Mouse (Mus musculus): ENCODE measurements around the gene Appbp2.

Appbp2 gene

GRCm38 (mm10) chr11:85234990-85235841, at the start of gene Appbp2:
Gene Appbp2, minus strand, starts transcription at chr11:85235130.
- peak; percentile 94 for DNase-seq (ENCODE audit: low spot score)

DNA sequence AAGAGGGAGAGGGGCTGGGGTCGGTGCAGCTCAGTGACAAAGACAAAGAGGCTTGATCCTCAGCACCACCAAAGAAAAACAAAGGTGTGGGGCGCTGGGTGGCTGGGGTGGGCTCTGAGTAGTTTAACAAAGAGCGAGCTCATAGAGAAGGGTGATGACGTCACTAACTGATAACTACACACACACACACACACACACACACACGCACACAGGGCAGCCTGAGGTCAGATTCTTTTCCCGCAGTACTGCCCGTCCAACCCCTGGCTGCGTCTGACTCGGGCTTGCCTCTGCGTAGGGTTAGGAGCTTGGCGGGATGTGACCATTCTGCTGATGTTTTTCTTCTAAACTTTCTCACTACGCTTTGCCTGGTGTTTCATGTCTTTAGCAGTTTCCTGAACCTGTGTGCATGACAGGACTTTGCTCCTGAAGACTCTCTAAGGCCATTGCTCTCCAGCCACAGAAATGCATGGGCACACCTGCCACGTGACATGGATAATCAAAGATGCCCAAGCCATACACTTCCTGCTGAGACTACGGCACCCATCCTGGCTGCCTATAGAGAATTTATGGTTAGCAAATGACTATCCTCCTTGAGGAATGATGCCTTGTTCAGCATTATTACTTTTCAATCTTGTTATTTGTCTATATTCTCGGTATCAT, 46.4 kb upstream of the Appbp2 start:
- DNase-seq (ENCODE audit: low spot score), result no peak

DNA sequence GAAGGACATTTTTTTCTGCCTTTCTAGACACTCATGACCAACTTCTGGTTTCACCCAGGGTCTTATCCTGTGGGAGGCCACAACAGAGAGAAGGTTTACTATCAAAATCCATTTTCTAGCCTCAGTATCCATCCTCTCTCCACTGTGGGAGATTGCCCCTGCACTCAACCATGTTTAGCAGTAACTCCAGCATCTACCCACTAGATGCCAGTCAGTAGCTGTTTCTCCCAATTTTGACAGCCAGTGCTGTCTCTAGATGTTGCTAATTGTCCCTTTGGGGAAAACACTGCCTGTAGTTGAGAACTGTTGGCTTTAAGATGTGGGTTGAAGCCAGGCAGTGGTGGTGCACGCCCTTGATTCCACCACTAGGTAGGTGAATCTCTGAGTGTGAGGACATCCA, 43.2 kb upstream of the Appbp2 start:
- no peak for DNase-seq (ENCODE audit: low spot score)

- no peak for DNase-seq (ENCODE audit: low spot score)
Observed at GRCm38 (mm10) chr11:85277609-85278008, 42.7 kb upstream of the Appbp2 start.

DNA sequence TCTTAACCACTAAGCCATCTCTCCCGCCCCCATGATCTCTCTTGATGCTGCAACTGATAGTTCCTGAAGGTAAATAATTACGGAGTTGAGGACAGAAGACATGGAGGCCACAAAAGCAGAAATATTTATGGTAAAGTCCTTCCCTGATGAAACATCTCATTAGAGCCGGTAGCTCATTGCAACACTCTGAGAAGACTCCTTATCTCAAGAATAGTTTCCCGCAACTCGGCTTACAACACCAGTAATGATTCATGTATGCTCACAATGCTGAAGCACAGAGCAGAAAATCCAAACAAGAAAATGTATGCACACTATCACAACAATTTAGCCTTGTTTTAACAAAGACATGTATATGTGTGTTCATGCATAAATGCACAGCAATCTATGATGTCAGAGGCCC, 40.2 kb upstream of the Appbp2 start:
- no peak for DNase-seq (ENCODE audit: low spot score)

DNA sequence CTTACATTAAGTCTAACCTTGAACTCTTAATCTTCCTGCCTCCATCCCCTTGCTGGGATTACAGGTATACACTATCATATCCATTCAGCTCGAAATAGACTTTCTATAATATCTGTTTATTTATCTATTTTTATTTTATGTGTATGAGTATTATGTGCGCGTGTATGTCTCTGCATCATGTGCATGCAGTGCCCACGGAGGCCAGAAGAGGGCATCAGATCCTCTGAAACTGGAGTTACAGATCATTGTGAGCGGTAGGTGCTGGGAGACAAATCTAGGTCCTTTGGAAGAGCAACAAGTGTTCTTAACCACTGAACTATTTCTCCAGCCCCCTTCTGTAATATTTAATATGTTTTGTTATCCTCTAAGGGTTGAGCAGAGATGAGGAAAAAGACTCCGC, 38.4 kb upstream of the Appbp2 start:
- DNase-seq (ENCODE audit: low spot score), result peak; percentile 5

GRCm38 (mm10) chr11:85270631-85271030, 35.7 kb upstream of the Appbp2 start:
- peak; percentile 60 for DNase-seq (ENCODE audit: low spot score)

GRCm38 (mm10) chr11:85267393-85267792, 32.5 kb upstream of the Appbp2 start:
- no peak for DNase-seq (ENCODE audit: low spot score)

- DNase-seq (ENCODE audit: low spot score), result peak; percentile 7
Observed at GRCm38 (mm10) chr11:85264635-85265034, 29.7 kb upstream of the Appbp2 start.

DNA sequence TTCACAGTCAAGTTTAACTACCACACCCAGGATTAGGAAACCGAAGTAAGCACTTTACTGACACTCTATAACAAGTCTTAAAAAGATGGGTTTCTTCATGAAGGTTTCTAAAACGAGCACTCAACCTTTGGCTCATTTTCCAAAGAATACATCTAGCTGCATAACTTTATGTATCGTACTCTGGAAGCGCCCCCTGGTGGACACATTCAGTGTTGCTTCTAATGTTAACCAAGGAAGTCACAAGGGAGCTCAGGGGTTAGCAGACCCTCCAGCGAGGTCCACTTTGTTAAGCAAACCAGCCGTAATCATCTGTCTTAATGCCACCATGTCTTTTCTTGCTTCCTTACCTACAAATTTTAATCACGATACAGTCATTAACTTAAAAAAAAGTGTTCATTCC, 26.3 kb upstream of the Appbp2 start:
- peak; percentile 87 for DNase-seq (ENCODE audit: low spot score)

- DNase-seq (ENCODE audit: low spot score), result no peak
Observed at GRCm38 (mm10) chr11:85258966-85259365, 24.0 kb upstream of the Appbp2 start.

GRCm38 (mm10) chr11:85255471-85256027, 20.6 kb upstream of the Appbp2 start:
- DNase-seq (ENCODE audit: low spot score), result no peak

DNA sequence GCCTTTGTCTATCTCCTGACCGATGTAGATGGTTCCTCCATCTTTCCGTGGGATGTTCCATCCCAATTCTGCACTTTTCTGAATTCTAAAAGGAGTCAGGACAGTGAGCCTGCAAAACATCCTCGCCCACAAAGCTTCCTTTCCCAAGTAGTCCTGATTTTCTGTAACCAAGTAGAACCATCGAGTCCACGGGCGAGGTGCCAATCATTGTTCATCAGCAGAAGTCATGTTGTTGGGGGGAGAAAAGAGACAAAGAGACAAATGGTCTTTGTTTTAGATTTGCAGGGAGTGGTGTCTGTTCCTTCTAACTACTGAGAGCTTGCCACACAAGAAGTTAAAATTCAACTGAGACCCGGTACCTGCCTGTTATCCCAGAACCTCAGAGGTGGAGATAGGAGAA, 18.7 kb upstream of the Appbp2 start:
- DNase-seq (ENCODE audit: low spot score), result no peak

GRCm38 (mm10) chr11:85253006-85253405, 18.1 kb upstream of the Appbp2 start:
- no peak for DNase-seq (ENCODE audit: low spot score)

DNA sequence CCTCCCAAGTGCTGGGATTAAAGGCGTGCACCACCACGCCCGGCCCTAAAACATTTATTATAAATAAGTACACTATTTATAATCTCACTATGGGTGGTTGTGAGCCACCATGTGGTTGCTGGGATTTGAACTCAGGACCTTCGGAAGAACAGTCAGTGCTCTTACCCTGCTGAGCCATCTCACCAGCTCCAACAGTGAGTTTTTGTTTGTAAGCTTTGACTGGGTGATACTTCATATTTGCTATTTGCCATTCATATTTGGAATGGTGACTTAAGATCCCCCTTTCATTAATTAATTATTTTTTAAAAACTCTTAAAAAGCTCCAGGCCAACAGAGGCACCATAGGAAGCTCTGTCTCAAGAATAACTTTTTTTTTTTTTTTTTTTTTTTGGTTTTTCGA, 17.0 kb upstream of the Appbp2 start:
- no peak for DNase-seq (ENCODE audit: low spot score)

GRCm38 (mm10) chr11:85250467-85250866, 15.5 kb upstream of the Appbp2 start:
- peak; percentile 63 for DNase-seq (ENCODE audit: low spot score)

- no peak for DNase-seq (ENCODE audit: low spot score)
Observed at GRCm38 (mm10) chr11:85249338-85249737, 14.4 kb upstream of the Appbp2 start.

GRCm38 (mm10) chr11:85248151-85248550, 13.2 kb upstream of the Appbp2 start:
- DNase-seq (ENCODE audit: low spot score), result no peak

GRCm38 (mm10) chr11:85241226-85241625, 6.3 kb upstream of the Appbp2 start:
- DNase-seq (ENCODE audit: low spot score), result no peak

GRCm38 (mm10) chr11:85240211-85240610, 5.3 kb upstream of the Appbp2 start:
- no peak for DNase-seq (ENCODE audit: low spot score)

GRCm38 (mm10) chr11:85234363-85234989, 454 bp downstream of the Appbp2 start:
- peak; percentile 82 for DNase-seq (ENCODE audit: low spot score)

- no peak for DNase-seq (ENCODE audit: low spot score)
Observed at GRCm38 (mm10) chr11:85233676-85234210, 1.2 kb downstream of the Appbp2 start.
